Mouse (Mus musculus) olfactory bulb, adult 2 months (tissue): ENCODE measurements around the gene Cnksr1.

ENCODE experiments used
- CTCF ChIP-seq: fragments of 200-500 bp; IDR thresholded peaks from 2 replicates; pipeline ENCODE4 v1.5.1; 2012; ENCODE audit warnings: low read depth, mild to moderate bottlenecking, low read length, moderate library complexity; ENCODE audit not compliant: insufficient read depth
- POLR2A ChIP-seq: fragments of 200-500 bp; IDR thresholded peaks from 2 replicates; pipeline ENCODE4 v1.6.1; 2012; ENCODE audit warnings: mild to moderate bottlenecking, low read depth, low read length, moderate library complexity; ENCODE audit not compliant: insufficient read depth

DNA sequence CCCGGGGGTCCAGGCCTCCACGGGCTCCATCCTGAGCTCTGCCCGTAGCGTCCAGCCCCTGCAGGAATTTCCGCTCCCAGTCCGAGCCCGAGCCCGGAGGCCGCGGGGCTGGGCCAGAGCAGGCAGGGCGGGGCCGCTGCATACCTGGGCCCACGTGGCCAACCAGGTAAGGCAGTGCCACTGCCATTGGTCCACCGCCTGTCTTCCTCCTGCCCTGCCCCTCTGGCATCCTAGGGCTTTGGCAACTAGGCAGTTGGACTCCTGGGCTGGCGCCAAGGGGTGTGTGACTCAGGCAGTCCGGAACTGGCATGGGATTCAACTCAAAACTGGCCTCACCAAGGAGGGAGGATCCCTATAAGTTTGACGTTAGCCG lies at the start of gene Cnksr1:
- no peak for TF ChIP-seq CTCF
- no peak for TF ChIP-seq POLR2A
